Mouse (Mus musculus) kidney, postnatal 0 days (tissue): ENCODE data around the gene Trp53rkb. TPM values are rescaled to one million over a fixed set of nuclear protein-coding genes. Genes with fewer than 3 reads are reported as not detected.
A peak's percentile ranks its signal among the peaks of the same experiment; 100 is the strongest.

Experiments used
- ATAC-seq: fragments of 200-750 bp; cut with Nextera tagmentation; replicated peaks from 2 replicates; pipeline ENCODE4 v1.8.0; 2017; ENCODE audit warnings: low read depth, moderate number of reproducible peaks, moderate TSS enrichment, moderate library complexity; ENCODE audit not compliant: low FRiP score
- DNase-seq: peaks from one replicate; pipeline ENCODE4 v3.0.0-alpha.2; 2016; ENCODE audit warnings: low spot score
- H3K27ac ChIP-seq: fragments of 300-500 bp; sonication (generic); 2 replicates; pipeline ENCODE4 v1.5.1; 2014; ENCODE audit warnings: mild to moderate bottlenecking
- H3K27me3 ChIP-seq: fragments of 300-500 bp; sonication (generic); 2 replicates; pipeline ENCODE4 v1.6.1; 2014; ENCODE audit warnings: low read length, mixed read lengths; ENCODE audit not compliant: insufficient read depth
- H3K36me3 ChIP-seq: fragments of 300-500 bp; sonication (generic); 2 replicates; pipeline ENCODE4 v1.6.1; 2014; ENCODE audit warnings: low read length, mixed read lengths; ENCODE audit not compliant: insufficient read depth
- H3K4me1 ChIP-seq: fragments of 300-500 bp; sonication (generic); replicated peaks from 2 replicates; pipeline ENCODE4 v1.6.1; 2014; ENCODE audit warnings: antibody characterized with exemption, low read length, mixed read lengths; ENCODE audit not compliant: insufficient read depth
- H3K4me2 ChIP-seq: fragments of 300-500 bp; sonication (generic); 2 replicates; pipeline ENCODE4 v1.6.1; 2014; ENCODE audit warnings: mild to moderate bottlenecking, low read length, moderate library complexity, mixed read lengths
- H3K4me3 ChIP-seq: fragments of 300-500 bp; sonication (generic); replicated peaks from 2 replicates; pipeline ENCODE4 v1.5.1; 2014; ENCODE audit warnings: low read depth, low read length
- H3K9ac ChIP-seq: fragments of 300-500 bp; sonication (generic); 2 replicates; pipeline ENCODE4 v1.6.1; 2014; ENCODE audit warnings: low read depth, low read length
- H3K9me3 ChIP-seq: fragments of 300-500 bp; sonication (generic); replicated peaks from 2 replicates; pipeline ENCODE4 v1.6.1; 2016; ENCODE audit warnings: low read length, inconsistent platforms, mixed read lengths
- CTCF ChIP-seq: IDR thresholded peaks from 2 replicates; pipeline ENCODE4 v1.5.1; 2016; ENCODE audit warnings: antibody characterized with exemption, low read depth, mild to moderate bottlenecking, moderate library complexity
- WGBS: fragments of 180-500 bp; shearing (Covaris S2); extraction: QIAGEN DNeasy Blood & Tissue Kit; methylation state at CpG from one replicate; pipeline ENCODE4 v1.1.7; 2014; 5-methylcytosine and 5-hydroxymethylcytosine counted together
- polyA plus RNA-seq: library from polyadenylated mRNA; unstranded; fragments of >200 nt; fragmentation: Nextera tagmentation; extraction: Ambion mirVana; gene quantifications from 2 replicates; pipeline ENCODE4 v1.2.1, GENCODE M21; 2015

Trp53rkb gene
- polyA plus RNA-seq, 1 experiment from 2014 or later, result 7.8 TPM

GRCm38 (mm10) chr2:166774275-166774674 lies 18.1 kb upstream of the Trp53rkb start:
- H3K4me3 ChIP-seq, result no peak overlapping the region
- TF ChIP-seq CTCF, result no peak
- no peak overlapping the region for H3K4me2 ChIP-seq
- no peak for DNase-seq
- H3K9ac ChIP-seq, result no peak overlapping the region
- no peaks in the 10 kb centered on the region for H3K4me1 ChIP-seq
- ATAC-seq, result no peak
- WGBS, result 88% methylated on average over 10 of the region's 10 CpGs
- H3K36me3 ChIP-seq, result no peaks in the 10 kb centered on the region
- no peak overlapping the region for H3K27ac ChIP-seq
- H3K9me3 ChIP-seq, result no peaks in the 10 kb centered on the region
- H3K27me3 ChIP-seq, result no peaks in the 10 kb centered on the region

GRCm38 (mm10) chr2:166775357-166775893 lies 16.9 kb upstream of the Trp53rkb start:
- peak; percentile 22; the same call in 1 of the 2 replicates for TF ChIP-seq CTCF
- ATAC-seq, result no peak
- H3K27ac ChIP-seq, result no peak overlapping the region
- H3K4me2 ChIP-seq, result no peak overlapping the region
- H3K9ac ChIP-seq, result no peak overlapping the region
- WGBS, result 60% methylated on average over 11 of the region's 11 CpGs
- H3K4me1 ChIP-seq, result no peaks in the 10 kb centered on the region
- peak; percentile 27 for DNase-seq
- H3K9me3 ChIP-seq, result no peaks in the 10 kb centered on the region
- H3K27me3 ChIP-seq, result no peaks in the 10 kb centered on the region
- no peak overlapping the region for H3K4me3 ChIP-seq
- no peaks in the 10 kb centered on the region for H3K36me3 ChIP-seq

DNA sequence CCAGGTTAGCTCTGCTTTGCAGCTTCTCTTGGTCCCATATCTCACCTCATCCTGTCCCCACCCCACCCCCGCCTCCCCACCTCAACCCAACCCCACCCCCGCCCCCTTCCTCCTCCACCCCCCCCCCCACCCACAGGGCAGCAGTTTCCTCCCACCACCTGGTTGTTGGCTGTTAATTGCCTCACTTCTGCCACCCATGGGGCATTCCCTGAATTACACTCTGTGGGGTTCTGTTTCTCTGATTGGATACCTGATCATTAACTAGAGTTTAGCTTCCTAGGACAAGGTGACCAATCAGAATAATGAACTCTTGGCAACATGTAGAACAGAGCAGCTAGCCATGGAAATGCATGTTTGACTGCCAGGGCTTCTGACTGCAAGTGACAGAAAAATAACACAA lies 16.1 kb upstream of the Trp53rkb start:
- H3K9ac ChIP-seq, result no peak overlapping the region
- H3K27ac ChIP-seq, result no peak overlapping the region
- no peak overlapping the region for H3K4me3 ChIP-seq
- H3K27me3 ChIP-seq, result no peaks in the 10 kb centered on the region
- H3K4me2 ChIP-seq, result no peak overlapping the region
- no peaks in the 10 kb centered on the region for H3K9me3 ChIP-seq
- no peaks in the 10 kb centered on the region for H3K4me1 ChIP-seq
- DNase-seq (peak; percentile 51), ATAC-seq (no peak)
- 18% methylated on average over 2 of the region's 2 CpGs for whole genome bisulfite sequencing
- no peaks in the 10 kb centered on the region for H3K36me3 ChIP-seq
- peak; percentile 53; the same call in 1 of the 2 replicates for TF ChIP-seq CTCF

DNA sequence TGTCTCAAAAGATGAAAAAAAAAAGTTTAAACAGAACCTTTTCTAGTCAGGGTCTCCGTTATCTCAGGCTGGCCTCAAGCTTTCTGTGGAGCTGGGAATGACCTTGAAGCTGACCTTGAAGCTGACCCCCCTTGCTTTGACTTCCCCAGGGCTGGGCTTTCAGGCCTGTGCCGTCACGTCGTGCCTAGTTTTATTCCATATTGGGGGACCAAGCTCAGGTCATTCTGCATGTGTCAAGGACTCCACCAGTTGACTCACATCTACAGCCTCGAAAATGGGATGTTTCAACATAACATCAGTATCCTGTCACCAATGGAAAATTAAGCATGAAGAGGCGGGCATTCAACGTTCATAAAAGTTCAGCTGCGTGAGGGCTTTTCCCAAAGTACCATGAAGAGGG lies 12.4 kb upstream of the Trp53rkb start:
- H3K4me2 ChIP-seq, result no peak overlapping the region
- TF ChIP-seq CTCF, result no peak
- H3K4me1 ChIP-seq, result no peaks in the 10 kb centered on the region
- no peak for DNase-seq
- no peak overlapping the region for H3K9ac ChIP-seq
- no peak overlapping the region for H3K27ac ChIP-seq
- ATAC-seq, result no peak
- WGBS, result 78% methylated on average over 8 of the region's 8 CpGs
- H3K9me3 ChIP-seq, result no peaks in the 10 kb centered on the region
- H3K27me3 ChIP-seq, result no peaks in the 10 kb centered on the region
- H3K4me3 ChIP-seq, result no peak overlapping the region
- H3K36me3 ChIP-seq, result no peaks in the 10 kb centered on the region

GRCm38 (mm10) chr2:166780980-166781578 lies 11.3 kb upstream of the Trp53rkb start:
- Histone ChIP-seq H3K9me3 (no peaks in the 10 kb centered on the region), H3K4me3 (no peak overlapping the region), H3K27ac (no peak overlapping the region), H3K36me3 (no peaks in the 10 kb centered on the region), H3K4me1 (no peaks in the 10 kb centered on the region), H3K9ac (no peak overlapping the region), H3K4me2 (no peak overlapping the region), H3K27me3 (no peaks in the 10 kb centered on the region)
- 14% methylated on average over 9 of the region's 9 CpGs for WGBS
- peak; percentile 99 for TF ChIP-seq CTCF
- ATAC-seq (peak; percentile 48; the same call in 1 of the 2 replicates), DNase-seq (peak; percentile 86)

- DNase-seq (peak; percentile 42), ATAC-seq (no peak)
Measured at GRCm38 (mm10) chr2:166784376-166784775, 8.0 kb upstream of the Trp53rkb start.

More at GRCm38 (mm10) chr2:166784376-166784775, 8.0 kb upstream of the Trp53rkb start:
- H3K4me2 ChIP-seq, result no peak overlapping the region
- H3K27ac ChIP-seq, result no peak overlapping the region
- H3K9ac ChIP-seq, result no peak overlapping the region
- no peaks in the 10 kb centered on the region for H3K9me3 ChIP-seq
- no peaks in the 10 kb centered on the region for H3K36me3 ChIP-seq
- H3K27me3 ChIP-seq, result no peaks in the 10 kb centered on the region
- TF ChIP-seq CTCF, result peak; percentile 54
- no peak overlapping the region for H3K4me3 ChIP-seq
- H3K4me1 ChIP-seq, result no peaks in the 10 kb centered on the region
- WGBS, result 83% methylated on average over 6 of the region's 6 CpGs
